10 mouse cellular contexts compared by ENCODE assay signal in genomic region chr10:120850391-120851195, GRCm38 (mm10). TPM values are rescaled to one million over a fixed set of nuclear protein-coding genes. Genes with fewer than 3 reads are reported as not detected.
A peak's percentile ranks its signal among the peaks of the same experiment; 100 is the strongest.
DNase-seq lines count a peak whose midpoint lies in the region; ATAC-seq and TF ChIP-seq lines count a peak whose summit lies in the region.
"Had no signal": no experiment of that assay in that cellular context is flagged by ENCODE, and none has a peak within 500 bp of the region (broad histone marks: within the 10 kb centered on the region; RNA-seq: fewer than 3 reads in every experiment).

No protein-coding gene starts in this region.

- TF ChIP-seq CTCF in brain, embryonic 14.5 days (IDR thresholded peaks at IDR 0.05; ENCODE audit: borderline replicate concordance, extremely low read depth, insufficient read depth, insufficient read length) = no peak

- H3K36me3 ChIP-seq in embryonic facial prominence, embryonic 10.5 days (replicated peaks) = peaks cover 9% of the 10 kb centered on the region
- no peaks in the 10 kb centered on the region for H3K36me3 ChIP-seq in hindbrain, embryonic 14.5 days (replicated peaks; ENCODE audit: control insufficient read depth, insufficient read depth)

- no peak overlapping the region for H3K9ac ChIP-seq in hindbrain, embryonic 14.5 days

- 39% methylated on average over 24 of the region's 24 CpGs for WGBS in embryonic facial prominence, embryonic 10.5 days
- 63% methylated on average over 24 of the region's 24 CpGs for WGBS in hindbrain, embryonic 14.5 days

- H3K27me3 ChIP-seq in embryonic facial prominence, embryonic 10.5 days (replicated peaks; ENCODE audit: low read depth, poor library complexity, severe bottlenecking) = peaks cover 5% of the 10 kb centered on the region; the same call in 1 of the 2 replicates
- no peaks in the 10 kb centered on the region for H3K27me3 ChIP-seq in hindbrain, embryonic 14.5 days (ENCODE audit: control insufficient read depth, insufficient read depth, low read length)

- H3K4me3 ChIP-seq in embryonic facial prominence, embryonic 10.5 days = peak overlapping the region; percentile 23; the same call in 1 of the 2 replicates
- no peak overlapping the region for H3K4me3 ChIP-seq in hindbrain, embryonic 14.5 days (replicated peaks; ENCODE audit: low read length)
- H3K4me3 ChIP-seq: heart, embryonic 10.5 days had no signal

- no peak for ATAC-seq in hindbrain, embryonic 14.5 days (ENCODE audit: low FRiP score)

- H3K4me1 ChIP-seq in embryonic facial prominence, embryonic 10.5 days = peaks cover 81% of the 10 kb centered on the region
- peaks cover 7% of the 10 kb centered on the region; the same call in 1 of the 2 replicates for H3K4me1 ChIP-seq in hindbrain, embryonic 14.5 days (replicated peaks; ENCODE audit: control insufficient read depth, insufficient read depth, low read length)

- intact Hi-C loops in left cerebral cortex, postnatal 10 days (cut with DNase I) = no loop called here

- H3K4me2 ChIP-seq in hindbrain, embryonic 14.5 days (replicated peaks) = peak overlapping the region; percentile 17; the same call in 1 of the 2 replicates

- peak overlapping the region; percentile 89 for H3K27ac ChIP-seq in embryonic facial prominence, embryonic 10.5 days (replicated peaks)
- 0 out of 2 replicates have a peak overlapping the region, but pooled peaks have one; percentile 9 for H3K27ac ChIP-seq in hindbrain, embryonic 14.5 days

- H3K9me3 ChIP-seq in embryonic facial prominence, embryonic 10.5 days = peaks cover 3% of the 10 kb centered on the region; the same call in 1 of the 2 replicates
- no peaks in the 10 kb centered on the region for H3K9me3 ChIP-seq in hindbrain, embryonic 14.5 days (ENCODE audit: control insufficient read depth, low read length)
- H3K9me3 ChIP-seq: heart, embryonic 10.5 days had no signal

- DNase-seq in brain, embryonic 14.5 days (ENCODE audit: low read depth) = peak; percentile 61
- DNase-seq in embryonic facial prominence, embryonic 10.5 days (ENCODE audit: low spot score) = peak; percentile 70
- no peak for DNase-seq in hindbrain, embryonic 14.5 days (ENCODE audit: low spot score)
- DNase-seq in kidney, postnatal 36 days = peak; percentile 40 to 50
- DNase-seq in cerebellum, postnatal 10 days = no peak
- DNase-seq in cerebellum, postnatal 14 days = no peak
- DNase-seq in thymus, postnatal 36 days = no peak
- DNase-seq in left cerebral cortex, postnatal 10 days (ENCODE audit: extremely low spot score in 1 of 2, low spot score in 2 of 2) = no peak
- DNase-seq: right cerebral cortex, postnatal 4 days had no signal

- no peak for TF ChIP-seq POLR2A in brain, embryonic 14.5 days (IDR thresholded peaks at IDR 0.05; ENCODE audit: borderline replicate concordance, extremely low read depth, insufficient read depth, insufficient read length, poor library complexity, severe bottlenecking)

RNA-seq across cellular contexts. Expression of gene Msrb3, which starts 48.3 kb away (rescaled TPM):
- 3.2 and 4.1 TPM in 2 replicates for polyA plus RNA-seq in brain, embryonic 14.5 days (2012; rRNA removed)
- 3.4 and 3.6 TPM in 2 replicates for polyA plus RNA-seq in embryonic facial prominence, embryonic 10.5 days (2016; fragmentation: Nextera tagmentation; extraction: Ambion mirVana)
- 0.77 and 1.3 TPM in 2 replicates for polyA plus RNA-seq in hindbrain, embryonic 14.5 days (2014; fragmentation: Nextera tagmentation; extraction: Ambion mirVana)
- total RNA-seq in left cerebral cortex, postnatal 10 days (2021) = 1 to 10 TPM; 4.2 to 4.3 TPM

Comparison
In these comparisons a context has a peak if more than half of its experiments do, and no peak if none do; other contexts are left out.
1. DNase-seq: peak in brain, embryonic 14.5 days (single experiment), embryonic facial prominence, embryonic 10.5 days (single experiment) and kidney, postnatal 36 days (2 of 2); none in hindbrain, embryonic 14.5 days (single experiment), cerebellum, postnatal 10 days (0 of 2), cerebellum, postnatal 14 days (0 of 2), thymus, postnatal 36 days (0 of 2) and left cerebral cortex, postnatal 10 days (0 of 2).